Mouse (Mus musculus): ENCODE measurements at regions not wholly inside any gene's neighbourhood (a gene's known extent, or its start where the extent isn't known, plus 50 kb on each side); places are given as distances from the start of the nearest gene placed in this dataset.

DNA sequence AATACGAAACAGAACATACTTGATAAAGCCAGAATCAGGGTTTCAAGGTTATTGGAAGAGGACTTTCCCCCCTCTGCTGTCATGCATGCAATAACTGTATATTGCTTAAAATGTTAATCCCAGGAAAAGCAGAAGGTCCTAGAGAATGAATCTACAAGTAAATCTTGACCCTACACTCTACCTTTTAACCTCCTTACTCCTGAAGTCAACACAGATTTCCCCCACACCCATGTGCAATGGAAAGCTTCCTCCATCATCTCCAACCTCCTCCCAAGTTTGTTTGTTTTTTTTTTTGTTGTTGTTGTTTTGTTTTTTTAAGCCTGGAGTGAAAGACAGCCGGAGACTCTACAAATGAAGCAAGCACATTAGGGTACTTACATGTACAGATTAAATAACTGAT, 55.9 kb upstream of the Ifne start:
- no peak for DNase-seq

DNA sequence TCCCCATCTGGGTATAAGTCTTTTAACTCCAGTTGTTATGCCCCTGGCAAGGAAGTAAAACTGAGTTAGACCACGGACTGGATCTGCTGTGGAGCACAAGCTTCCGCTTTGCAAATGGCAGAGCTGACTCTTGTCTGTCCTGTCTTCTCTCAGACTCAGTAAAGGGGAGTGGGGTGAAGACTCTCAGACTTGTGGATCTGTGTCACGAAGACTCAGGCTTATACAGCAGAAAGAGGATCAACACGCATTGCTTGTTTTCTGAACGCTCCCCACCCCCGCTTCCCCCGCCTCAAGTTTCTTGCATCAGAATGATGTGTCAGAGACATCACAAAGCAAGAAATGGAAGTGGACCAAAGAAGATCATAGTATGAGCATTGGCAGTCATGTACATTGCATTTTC, 55.3 kb upstream of the Ifne start:
- no peak for DNase-seq
- no peak overlapping the region for H3K4me3 ChIP-seq (replicated peaks; ENCODE audit: extremely low read depth, low read depth, low read length)
- TF ChIP-seq POLR2A (IDR thresholded peaks at IDR 0.05; ENCODE audit: borderline replicate concordance, extremely low read depth, low read depth, low read length) (no peak), CTCF (IDR thresholded peaks at IDR 0.05; ENCODE audit: insufficient read depth, low read length) (no peak)
- no peaks in the 10 kb centered on the region; the same call in 1 of the 2 replicates for H3K4me1 ChIP-seq (ENCODE audit: control insufficient read depth, insufficient read depth, low read length)
- WGBS, result 71% methylated on average over 7 of the region's 7 CpGs

More for the DNA sequence above, 55.9 kb upstream of the Ifne start:
- no peak for TF ChIP-seq CTCF (IDR thresholded peaks at IDR 0.05; ENCODE audit: insufficient read depth, low read length)
- TF ChIP-seq POLR2A (IDR thresholded peaks at IDR 0.05; ENCODE audit: borderline replicate concordance, extremely low read depth, low read depth, low read length), result no peak
- WGBS, result 73% methylated on average over 2 of the region's 2 CpGs
- Histone ChIP-seq H3K4me3 (replicated peaks; ENCODE audit: extremely low read depth, low read depth, low read length) (no peak overlapping the region), H3K4me1 (ENCODE audit: control insufficient read depth, insufficient read depth, low read length) (no peaks in the 10 kb centered on the region; the same call in 1 of the 2 replicates)

GRCm38 (mm10) chr4:88934266-88935025, 54.4 kb upstream of the Ifne start:
- no peak for DNase-seq
- TF ChIP-seq POLR2A (IDR thresholded peaks at IDR 0.05; ENCODE audit: borderline replicate concordance, extremely low read depth, low read depth, low read length), result no peak
- TF ChIP-seq CTCF (IDR thresholded peaks at IDR 0.05; ENCODE audit: insufficient read depth, low read length), result no peak
- H3K4me3 ChIP-seq (replicated peaks; ENCODE audit: extremely low read depth, low read depth, low read length), result no peak overlapping the region
- no peaks in the 10 kb centered on the region; the same call in 1 of the 2 replicates for H3K4me1 ChIP-seq (ENCODE audit: control insufficient read depth, insufficient read depth, low read length)
- 72% methylated on average over 8 of the region's 8 CpGs for WGBS

DNA sequence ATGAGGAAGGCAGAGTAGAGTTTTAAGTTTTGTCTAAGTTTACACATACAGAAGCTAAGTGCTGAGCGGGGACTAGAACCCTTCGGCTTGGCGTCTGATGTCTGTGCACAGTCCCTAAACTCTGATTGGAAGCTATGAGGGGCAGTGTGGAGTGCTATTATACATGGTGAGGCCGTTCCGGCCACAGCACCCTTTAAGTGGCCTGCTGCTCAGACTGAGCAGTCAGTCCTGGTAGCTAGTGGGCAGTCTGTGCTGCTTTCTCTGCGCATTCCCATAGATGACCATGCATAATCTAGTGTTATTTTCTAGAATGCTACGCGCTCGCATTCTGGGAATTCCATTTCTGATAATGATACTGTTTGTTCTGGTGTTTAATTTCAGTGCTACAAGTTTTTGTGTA, 51.2 kb upstream of the Ifne start:
- H3K4me3 ChIP-seq (replicated peaks; ENCODE audit: extremely low read depth, low read depth, low read length), result no peak overlapping the region
- DNase-seq, result no peak
- H3K4me1 ChIP-seq (ENCODE audit: control insufficient read depth, insufficient read depth, low read length), result peaks cover 3% of the 10 kb centered on the region; the same call in 1 of the 2 replicates
- TF ChIP-seq CTCF (IDR thresholded peaks at IDR 0.05; ENCODE audit: insufficient read depth, low read length), result no peak
- TF ChIP-seq POLR2A (IDR thresholded peaks at IDR 0.05; ENCODE audit: borderline replicate concordance, extremely low read depth, low read depth, low read length), result no peak
- WGBS, result 83% methylated on average over 9 of the region's 9 CpGs

Data from lung, adult 2 months (tissue).